Mouse (Mus musculus): ENCODE data around the gene Bcor. TPM values are rescaled to one million over a fixed set of nuclear protein-coding genes. Genes with fewer than 3 reads are reported as not detected.

The Bcor gene
- 10 to 100 TPM; 27.1 to 32.2 (median 27.4) TPM for total RNA-seq (2022)

- no peak for DNase-seq (ENCODE audit: low spot score in 2 of 2)
These were observed at the start of gene Bcor for GRCm38 (mm10) chrX:12159981-12160656. Gene Bcor (minus strand): TSS chrX:12160355.

GRCm38 (mm10) chrX:12202951-12203350 lies 42.8 kb upstream of the Bcor start:
- DNase-seq (ENCODE audit: low spot score in 2 of 2) = no peak

- no peak for DNase-seq (ENCODE audit: low spot score in 2 of 2)
These were observed 41.0 kb upstream of the Bcor start for GRCm38 (mm10) chrX:12201111-12201510.

GRCm38 (mm10) chrX:12195234-12195919 lies 35.2 kb upstream of the Bcor start:
- no peak for DNase-seq (ENCODE audit: low spot score in 2 of 2)

GRCm38 (mm10) chrX:12192343-12192742 lies 32.2 kb upstream of the Bcor start:
- no peak for DNase-seq (ENCODE audit: low spot score in 2 of 2)

- DNase-seq (ENCODE audit: low spot score in 2 of 2) = no peak
These were observed 29.4 kb upstream of the Bcor start for GRCm38 (mm10) chrX:12189511-12189910.

- no peak for DNase-seq (ENCODE audit: low spot score in 2 of 2)
These were observed 15.2 kb upstream of the Bcor start for GRCm38 (mm10) chrX:12175198-12175960.

GRCm38 (mm10) chrX:12170128-12170527 lies 10.0 kb upstream of the Bcor start:
- no peak for DNase-seq (ENCODE audit: low spot score in 2 of 2)

GRCm38 (mm10) chrX:12164591-12165529 lies 4.7 kb upstream of the Bcor start:
- DNase-seq (ENCODE audit: low spot score in 2 of 2) = no peak

- DNase-seq (ENCODE audit: low spot score in 2 of 2) = peak in 1 of 2 experiments; percentile 52
These were observed 647 bp downstream of the Bcor start for GRCm38 (mm10) chrX:12159534-12159881.

GRCm38 (mm10) chrX:12158821-12159533 lies 1.2 kb downstream of the Bcor start:
- DNase-seq (ENCODE audit: low spot score in 2 of 2) = no peak

- DNase-seq (ENCODE audit: low spot score in 2 of 2) = no peak
These were observed 1.8 kb downstream of the Bcor start for GRCm38 (mm10) chrX:12158244-12158820.

GRCm38 (mm10) chrX:12157331-12157930 lies 2.7 kb downstream of the Bcor start:
- DNase-seq (ENCODE audit: low spot score in 2 of 2) = no peak

GRCm38 (mm10) chrX:12155842-12156291 lies 4.3 kb downstream of the Bcor start:
- no peak for DNase-seq (ENCODE audit: low spot score in 2 of 2)

- no peak for DNase-seq (ENCODE audit: low spot score in 2 of 2)
These were observed 4.9 kb downstream of the Bcor start for GRCm38 (mm10) chrX:12155068-12155840.

GRCm38 (mm10) chrX:12153141-12154095 lies 6.7 kb downstream of the Bcor start:
- no peak for DNase-seq (ENCODE audit: low spot score in 2 of 2)

- no peak for DNase-seq (ENCODE audit: low spot score in 2 of 2)
These were observed 7.9 kb downstream of the Bcor start for GRCm38 (mm10) chrX:12151996-12152904.
